Mouse (Mus musculus): ENCODE measurements around the gene Zfp986. TPM values are rescaled to one million over a fixed set of nuclear protein-coding genes. Genes with fewer than 3 reads are reported as not detected.
"Not testable (repeated sequence)": the region's sequence is repeated elsewhere in the genome, so short reads cannot be mapped to it uniquely, and the experiment has no call there.

The Zfp986 gene
- polyA plus RNA-seq (2016; fragmentation: Nextera tagmentation; extraction: Ambion mirVana) = not detected in 2 replicates

- 82% methylated on average over 3 of the region's 3 CpGs for WGBS
- H3K36me3 ChIP-seq; H3K4me3 ChIP-seq; H3K27me3 ChIP-seq (ENCODE audit: low read depth, poor library complexity, severe bottlenecking); H3K27ac ChIP-seq; DNase-seq (ENCODE audit: low spot score); H3K9me3 ChIP-seq (replicated peaks); H3K4me1 ChIP-seq: not testable (repeated sequence)
These were observed at the start of gene Zfp986 for GRCm38 (mm10) chr4:145868494-145868893. Gene Zfp986 (plus strand): TSS chr4:145868794.

DNA sequence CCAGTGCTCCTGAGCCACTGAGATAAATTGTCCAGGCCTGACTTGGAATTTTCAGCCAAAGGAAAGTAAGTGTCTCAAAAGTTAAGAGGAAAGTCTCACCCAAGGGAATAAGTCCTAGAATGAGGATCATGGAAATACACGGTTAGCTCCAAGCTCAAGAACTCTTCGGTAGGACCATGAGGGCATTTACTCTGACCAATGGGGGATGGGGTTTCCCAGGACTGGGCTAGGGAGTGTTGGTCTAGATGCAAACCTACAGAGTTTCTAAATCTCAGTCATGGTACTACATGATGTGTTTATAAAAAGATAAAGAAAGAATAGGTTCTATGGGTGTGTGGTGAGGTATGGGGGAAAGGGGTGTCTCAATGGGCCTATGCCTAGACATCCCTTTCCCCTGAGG, 48.6 kb upstream of the Zfp986 start:
- H3K27ac ChIP-seq; H3K4me3 ChIP-seq; H3K36me3 ChIP-seq; H3K4me1 ChIP-seq; H3K9me3 ChIP-seq (replicated peaks); H3K27me3 ChIP-seq (ENCODE audit: low read depth, poor library complexity, severe bottlenecking); DNase-seq (ENCODE audit: low spot score): not testable (repeated sequence)
- no CpG with 5 or more reads among the region's 2 CpGs for WGBS

DNA sequence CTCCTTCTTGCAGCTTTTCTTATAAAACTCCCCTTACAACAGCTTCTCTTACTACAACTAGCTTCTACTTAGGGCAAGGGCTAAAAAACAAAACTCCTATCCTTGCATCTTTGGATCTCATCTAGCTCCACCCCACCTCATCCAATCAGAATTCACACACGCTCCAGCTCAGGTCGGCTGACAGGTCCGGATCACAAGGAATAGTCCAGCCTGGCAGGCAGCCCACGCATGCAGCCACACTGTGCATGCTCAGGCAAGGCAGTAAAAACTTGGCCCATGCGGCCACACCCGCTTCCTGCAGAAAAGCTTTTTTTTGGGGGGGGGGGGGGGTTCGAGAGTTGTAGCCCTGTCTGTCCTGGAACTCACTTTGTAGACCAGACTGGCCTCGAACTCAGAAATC, 43.0 kb upstream of the Zfp986 start:
- H3K36me3 ChIP-seq; H3K4me3 ChIP-seq; H3K27ac ChIP-seq; H3K27me3 ChIP-seq (ENCODE audit: low read depth, poor library complexity, severe bottlenecking); H3K4me1 ChIP-seq; H3K9me3 ChIP-seq (replicated peaks); DNase-seq (ENCODE audit: low spot score): not testable (repeated sequence)
- 96% methylated on average over 4 of the region's 8 CpGs for WGBS

GRCm38 (mm10) chr4:145831328-145832062, 37.1 kb upstream of the Zfp986 start:
- H3K27me3 ChIP-seq (ENCODE audit: low read depth, poor library complexity, severe bottlenecking); H3K36me3 ChIP-seq; H3K4me3 ChIP-seq; DNase-seq (ENCODE audit: low spot score); H3K9me3 ChIP-seq (replicated peaks); H3K27ac ChIP-seq; H3K4me1 ChIP-seq: not testable (repeated sequence)
- 95% methylated on average over 1 of the region's 14 CpGs for WGBS

- DNase-seq (ENCODE audit: low spot score); H3K36me3 ChIP-seq; H3K27ac ChIP-seq; H3K9me3 ChIP-seq (replicated peaks); H3K4me1 ChIP-seq; H3K27me3 ChIP-seq (ENCODE audit: low read depth, poor library complexity, severe bottlenecking); H3K4me3 ChIP-seq: not testable (repeated sequence)
- 80% methylated on average over 8 of the region's 18 CpGs for WGBS
These were observed 32.2 kb upstream of the Zfp986 start for GRCm38 (mm10) chr4:145836300-145836862.

GRCm38 (mm10) chr4:145836863-145837440, 31.6 kb upstream of the Zfp986 start:
- H3K36me3 ChIP-seq; H3K4me3 ChIP-seq; H3K27me3 ChIP-seq (ENCODE audit: low read depth, poor library complexity, severe bottlenecking); H3K9me3 ChIP-seq (replicated peaks); H3K4me1 ChIP-seq; H3K27ac ChIP-seq: not testable (repeated sequence)
- DNase-seq (ENCODE audit: low spot score) = peak; percentile 30
- WGBS = 56% methylated on average over 56 of the region's 75 CpGs

DNA sequence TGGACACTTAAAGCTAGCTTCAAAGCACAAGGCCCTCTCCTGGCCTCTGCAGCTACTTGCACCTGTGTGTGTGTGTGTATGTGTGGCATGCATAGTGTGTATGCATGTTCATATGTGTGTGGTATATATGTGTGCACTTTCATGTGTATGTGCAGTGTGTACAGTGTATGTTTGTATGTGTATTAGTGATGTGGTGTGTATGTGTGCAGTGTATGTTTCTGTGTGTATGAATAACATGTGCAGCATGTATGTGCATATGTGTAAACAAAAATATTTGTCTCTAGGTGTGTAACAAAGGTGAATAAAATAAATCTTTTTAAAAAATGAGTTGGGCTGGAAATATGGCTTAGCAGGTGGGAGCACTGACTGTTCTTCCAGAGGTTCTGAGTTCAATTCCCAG, 21.8 kb upstream of the Zfp986 start:
- H3K9me3 ChIP-seq (replicated peaks); H3K4me1 ChIP-seq; H3K27me3 ChIP-seq (ENCODE audit: low read depth, poor library complexity, severe bottlenecking); H3K4me3 ChIP-seq; H3K36me3 ChIP-seq; H3K27ac ChIP-seq; DNase-seq (ENCODE audit: low spot score): not testable (repeated sequence)

DNA sequence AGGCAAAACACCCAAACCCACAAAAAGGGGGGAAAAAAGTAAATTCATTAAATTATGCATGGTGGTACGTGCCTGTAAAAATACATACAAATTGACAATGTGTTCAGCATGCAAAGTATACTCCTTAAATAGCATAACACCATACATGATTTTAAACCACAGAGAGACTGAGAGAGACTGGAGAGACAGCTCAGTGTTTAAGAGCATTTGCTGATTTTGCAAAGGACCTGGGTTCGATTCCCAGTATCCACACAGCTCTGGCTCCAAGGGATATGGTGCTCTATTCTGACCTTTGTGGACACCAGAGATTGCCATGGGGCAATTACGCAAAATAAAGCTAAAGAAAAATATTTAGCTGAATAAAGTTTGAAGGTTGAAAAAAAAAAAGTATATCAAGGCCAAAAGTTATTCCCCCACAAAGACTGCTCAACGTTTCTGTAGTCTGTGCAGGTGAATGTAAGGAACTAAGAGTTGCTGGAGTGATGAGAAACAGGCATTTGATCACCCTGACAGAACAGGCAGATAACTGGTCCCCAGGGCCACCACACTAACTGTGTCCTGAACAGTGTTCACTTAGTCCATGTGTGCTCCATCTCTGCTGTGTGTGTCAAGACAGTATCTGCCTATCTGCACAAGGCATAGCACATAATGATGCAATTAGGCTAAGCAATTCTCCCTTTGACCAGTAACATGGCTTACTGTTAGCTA, 20.3 kb upstream of the Zfp986 start:
- H3K36me3 ChIP-seq; H3K4me3 ChIP-seq; H3K9me3 ChIP-seq (replicated peaks); H3K27me3 ChIP-seq (ENCODE audit: low read depth, poor library complexity, severe bottlenecking); H3K27ac ChIP-seq; H3K4me1 ChIP-seq; DNase-seq (ENCODE audit: low spot score): not testable (repeated sequence)
- 77% methylated on average over 4 of the region's 4 CpGs for WGBS

DNA sequence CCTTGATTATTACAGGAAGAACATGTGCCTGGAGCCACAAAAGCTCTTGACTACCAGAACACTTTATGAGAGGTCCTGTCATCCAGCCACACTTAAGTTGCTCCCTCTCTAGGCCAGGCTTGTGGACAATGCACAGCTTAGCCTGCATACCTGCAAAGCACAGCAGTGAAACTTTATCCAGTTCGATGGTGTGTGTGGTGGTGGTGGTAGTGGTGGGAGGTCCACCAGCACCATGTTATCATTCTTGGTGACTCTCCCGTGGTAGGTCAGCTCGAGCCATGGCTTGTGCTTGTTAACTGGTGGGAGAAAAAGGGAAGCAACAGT, 19.7 kb upstream of the Zfp986 start:
- 86% methylated on average over 3 of the region's 3 CpGs for WGBS
- H3K4me3 ChIP-seq; H3K27me3 ChIP-seq (ENCODE audit: low read depth, poor library complexity, severe bottlenecking); H3K27ac ChIP-seq; H3K36me3 ChIP-seq; H3K9me3 ChIP-seq (replicated peaks); H3K4me1 ChIP-seq; DNase-seq (ENCODE audit: low spot score): not testable (repeated sequence)

DNA sequence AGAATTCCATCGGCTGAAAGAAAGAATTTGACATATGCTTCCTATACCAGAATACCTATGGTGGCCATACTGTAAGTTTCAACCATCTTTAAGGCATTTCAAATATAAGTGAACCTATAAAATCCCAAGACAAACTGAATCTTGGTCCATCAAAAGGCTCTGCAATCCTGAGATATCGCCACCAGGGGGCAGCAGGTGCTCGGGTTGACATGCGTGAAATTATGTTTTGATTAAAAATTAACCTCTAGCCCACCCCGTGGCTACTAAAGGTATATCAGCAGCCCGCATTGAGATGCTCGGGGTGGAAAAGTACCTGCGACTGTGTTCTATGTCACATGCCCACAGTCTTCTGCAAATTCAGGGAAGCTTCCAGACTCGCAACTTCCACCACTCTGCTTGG, 17.2 kb upstream of the Zfp986 start:
- H3K27ac ChIP-seq; H3K27me3 ChIP-seq (ENCODE audit: low read depth, poor library complexity, severe bottlenecking); DNase-seq (ENCODE audit: low spot score); H3K4me1 ChIP-seq; H3K4me3 ChIP-seq; H3K36me3 ChIP-seq; H3K9me3 ChIP-seq (replicated peaks): not testable (repeated sequence)
- WGBS = 66% methylated on average over 8 of the region's 9 CpGs

DNA sequence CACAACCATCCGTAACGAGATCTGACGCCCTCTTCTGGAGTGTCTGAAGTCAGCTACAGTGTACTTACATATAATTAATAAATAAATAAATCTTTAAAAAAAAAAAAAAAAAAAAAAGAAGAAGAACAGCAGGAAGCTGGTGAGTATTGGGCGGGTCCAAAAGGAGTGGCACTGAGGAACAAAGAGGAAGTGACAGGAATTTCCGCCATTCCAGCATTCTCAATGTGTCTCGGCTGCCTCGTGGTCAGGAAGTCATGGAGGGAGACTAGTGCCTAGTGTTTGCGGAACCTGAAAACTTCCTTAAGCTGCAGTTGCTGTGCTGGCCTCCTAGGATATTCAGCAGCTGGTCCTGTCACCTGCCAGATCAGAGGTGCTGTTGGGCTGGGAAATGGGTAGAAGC, 4.7 kb upstream of the Zfp986 start:
- not testable (repeated sequence) for DNase-seq (ENCODE audit: low spot score); H3K27ac ChIP-seq; H3K4me3 ChIP-seq; H3K4me1 ChIP-seq; H3K9me3 ChIP-seq (replicated peaks); H3K27me3 ChIP-seq (ENCODE audit: low read depth, poor library complexity, severe bottlenecking); H3K36me3 ChIP-seq
- WGBS = 86% methylated on average over 6 of the region's 8 CpGs

Data from limb, embryonic 10.5 days (tissue).